Mouse (Mus musculus) G1E (cell line): ENCODE data around the gene Wdr90.

Source experiments
- CTCF ChIP-seq: IDR thresholded peaks from 2 replicates; pipeline ENCODE4 v1.5.1; 2012; ENCODE audit warnings: low read depth, low read length, inconsistent platforms, mixed read lengths
- TAL1 ChIP-seq: conservative IDR thresholded peaks from 2 replicates; pipeline ENCODE4 v1.6.1; 2012; ENCODE audit warnings: low read depth, low read length, inconsistent platforms, mixed read lengths

GRCm38 (mm10) chr17:25876347-25876915 lies 15.1 kb upstream of the Wdr90 start:
- TF ChIP-seq CTCF: no peak
- no peak for TF ChIP-seq TAL1
